Comparison of ENCODE assay signal across 9 mouse cellular contexts in genomic region chr12:45162011-45162410, GRCm38 (mm10).
DNase-seq lines count a peak whose midpoint lies in the region; ATAC-seq lines count a peak whose summit lies in the region.
"Had no signal": no experiment of that assay in that cellular context is flagged by ENCODE, and none has a peak within 500 bp of the region (broad histone marks: within the 10 kb centered on the region; RNA-seq: fewer than 3 reads in every experiment).

No protein-coding gene starts in this region.

- H3K4me3 ChIP-seq in forebrain, embryonic 12.5 days (replicated peaks): no peak overlapping the region
- no peak overlapping the region for H3K4me3 ChIP-seq in forebrain, embryonic 15.5 days
- no peak overlapping the region for H3K4me3 ChIP-seq in kidney, embryonic 15.5 days (replicated peaks)
- H3K4me3 ChIP-seq in midbrain, embryonic 13.5 days (replicated peaks): no peak overlapping the region
- H3K4me3 ChIP-seq: lung, embryonic 15.5 days had no signal

- H3K27ac ChIP-seq in forebrain, embryonic 12.5 days: no peak overlapping the region
- no peak overlapping the region for H3K27ac ChIP-seq in forebrain, embryonic 15.5 days (replicated peaks)
- H3K27ac ChIP-seq in kidney, embryonic 15.5 days: no peak overlapping the region
- no peak overlapping the region for H3K27ac ChIP-seq in midbrain, embryonic 13.5 days
- H3K27ac ChIP-seq: lung, embryonic 15.5 days had no signal

- H3K9ac ChIP-seq in forebrain, embryonic 12.5 days: no peak overlapping the region
- no peak overlapping the region for H3K9ac ChIP-seq in forebrain, embryonic 15.5 days (replicated peaks)
- no peak overlapping the region for H3K9ac ChIP-seq in kidney, embryonic 15.5 days
- no peak overlapping the region for H3K9ac ChIP-seq in midbrain, embryonic 13.5 days (replicated peaks)
- H3K9ac ChIP-seq: lung, embryonic 15.5 days had no signal

- no peaks in the 10 kb centered on the region for H3K27me3 ChIP-seq in forebrain, embryonic 12.5 days
- no peaks in the 10 kb centered on the region for H3K27me3 ChIP-seq in forebrain, embryonic 15.5 days
- H3K27me3 ChIP-seq in kidney, embryonic 15.5 days: no peaks in the 10 kb centered on the region
- no peaks in the 10 kb centered on the region for H3K27me3 ChIP-seq in midbrain, embryonic 13.5 days
- H3K27me3 ChIP-seq: lung, embryonic 15.5 days had no signal

- H3K4me1 ChIP-seq in forebrain, embryonic 12.5 days: no peaks in the 10 kb centered on the region
- no peaks in the 10 kb centered on the region for H3K4me1 ChIP-seq in forebrain, embryonic 15.5 days
- no peaks in the 10 kb centered on the region for H3K4me1 ChIP-seq in kidney, embryonic 15.5 days
- H3K4me1 ChIP-seq in midbrain, embryonic 13.5 days (replicated peaks): no peaks in the 10 kb centered on the region
- H3K4me1 ChIP-seq: lung, embryonic 15.5 days had no signal

- H3K9me3 ChIP-seq in forebrain, embryonic 12.5 days: no peaks in the 10 kb centered on the region
- no peaks in the 10 kb centered on the region for H3K9me3 ChIP-seq in forebrain, embryonic 15.5 days
- H3K9me3 ChIP-seq in kidney, embryonic 15.5 days (replicated peaks): no peaks in the 10 kb centered on the region
- no peaks in the 10 kb centered on the region for H3K9me3 ChIP-seq in midbrain, embryonic 13.5 days
- H3K9me3 ChIP-seq: lung, embryonic 15.5 days had no signal

- WGBS in forebrain, embryonic 12.5 days: 67% methylated on average over 4 of the region's 4 CpGs
- WGBS in forebrain, embryonic 15.5 days: 76% methylated on average over 4 of the region's 4 CpGs
- 75% methylated on average over 4 of the region's 4 CpGs for WGBS in kidney, embryonic 15.5 days
- WGBS in midbrain, embryonic 13.5 days: 72% methylated on average over 4 of the region's 4 CpGs

- ATAC-seq in forebrain, embryonic 12.5 days (ENCODE audit: low FRiP score): peak; percentile 75; the same call in 1 of the 2 replicates
- ATAC-seq in forebrain, embryonic 15.5 days (replicated peaks): no peak
- 0 out of 2 replicates have a peak, but pooled peaks have one; percentile 66 for ATAC-seq in kidney, embryonic 15.5 days (replicated peaks; ENCODE audit: low FRiP score)
- ATAC-seq in midbrain, embryonic 13.5 days: 0 out of 2 replicates have a peak, but pooled peaks have one; percentile 45

- DNase-seq in urinary bladder, postnatal 14 days (ENCODE audit: low spot score): peak; percentile 9
- DNase-seq in urinary bladder, adult 2 months (ENCODE audit: low spot score): no peak
- no peak for DNase-seq in Muller cell, postnatal 12 days (ENCODE audit: inconsistent ontology term)
- DNase-seq in spleen, adult 12 weeks (ENCODE audit: low spot score): no peak

- no peaks in the 10 kb centered on the region for H3K36me3 ChIP-seq in forebrain, embryonic 12.5 days (replicated peaks)
- no peaks in the 10 kb centered on the region for H3K36me3 ChIP-seq in forebrain, embryonic 15.5 days
- no peaks in the 10 kb centered on the region for H3K36me3 ChIP-seq in kidney, embryonic 15.5 days
- H3K36me3 ChIP-seq in midbrain, embryonic 13.5 days: no peaks in the 10 kb centered on the region
- H3K36me3 ChIP-seq: lung, embryonic 15.5 days had no signal

- no peak overlapping the region for H3K4me2 ChIP-seq in forebrain, embryonic 12.5 days
- no peak overlapping the region for H3K4me2 ChIP-seq in forebrain, embryonic 15.5 days (replicated peaks)
- no peak overlapping the region for H3K4me2 ChIP-seq in kidney, embryonic 15.5 days
- H3K4me2 ChIP-seq in midbrain, embryonic 13.5 days (replicated peaks): no peak overlapping the region
- H3K4me2 ChIP-seq: lung, embryonic 15.5 days had no signal
